Mouse (Mus musculus): ENCODE data around the gene Trip10. TPM values are rescaled to one million over a fixed set of nuclear protein-coding genes. Genes with fewer than 3 reads are reported as not detected.
"Not testable (repeated sequence)": the region's sequence is repeated elsewhere in the genome, so short reads cannot be mapped to it uniquely, and the experiment has no call there.

Gene Trip10
- polyA plus RNA-seq, 1 experiment, result 4.5 TPM

- TF ChIP-seq CTCF (IDR thresholded peaks at IDR 0.05; ENCODE audit: control insufficient read depth, insufficient read depth, insufficient replicate concordance, low read depth, low read length), result no peak
- TF ChIP-seq POLR2A (IDR thresholded peaks at IDR 0.05; ENCODE audit: control insufficient read depth, low read depth, low read length), result no peak
- peak overlapping the region; percentile 76 for H3K4me3 ChIP-seq (ENCODE audit: control insufficient read depth, low read depth, low read length)
- H3K27me3 ChIP-seq (ENCODE audit: control insufficient read depth, insufficient read depth, low read length), result no peaks in the 10 kb centered on the region
- peaks cover 21% of the 10 kb centered on the region for H3K4me1 ChIP-seq (ENCODE audit: control insufficient read depth, insufficient read depth, low read length)
- H3K36me3 ChIP-seq (ENCODE audit: control insufficient read depth, insufficient read depth, low read length), result no peaks in the 10 kb centered on the region
- peak overlapping the region; percentile 49 for H3K27ac ChIP-seq (ENCODE audit: control insufficient read depth, insufficient read depth, low read depth, low read length)
Observed at GRCm38 (mm10) chr17:57275997-57276351, 26.7 kb downstream of the Trip10 start.

- Histone ChIP-seq H3K27me3 (ENCODE audit: control insufficient read depth, insufficient read depth, low read length) (no peaks in the 10 kb centered on the region), H3K4me1 (ENCODE audit: control insufficient read depth, insufficient read depth, low read length) (peaks cover 21% of the 10 kb centered on the region), H3K27ac (ENCODE audit: control insufficient read depth, insufficient read depth, low read depth, low read length) (peak overlapping the region; percentile 37), H3K36me3 (ENCODE audit: control insufficient read depth, insufficient read depth, low read length) (no peaks in the 10 kb centered on the region), H3K4me3 (ENCODE audit: control insufficient read depth, low read depth, low read length) (peak overlapping the region; percentile 77)
- TF ChIP-seq POLR2A (IDR thresholded peaks at IDR 0.05; ENCODE audit: control insufficient read depth, low read depth, low read length) (no peak), CTCF (IDR thresholded peaks at IDR 0.05; ENCODE audit: control insufficient read depth, insufficient read depth, insufficient replicate concordance, low read depth, low read length) (peak; percentile 76)
Observed at GRCm38 (mm10) chr17:57276634-57277121, 27.4 kb downstream of the Trip10 start.

- H3K4me3 ChIP-seq (ENCODE audit: control insufficient read depth, low read depth, low read length); H3K27ac ChIP-seq (ENCODE audit: control insufficient read depth, insufficient read depth, low read depth, low read length); H3K36me3 ChIP-seq (ENCODE audit: control insufficient read depth, insufficient read depth, low read length); H3K27me3 ChIP-seq (ENCODE audit: control insufficient read depth, insufficient read depth, low read length): not testable (repeated sequence)
- H3K4me1 ChIP-seq (ENCODE audit: control insufficient read depth, insufficient read depth, low read length), result peaks cover 21% of the 10 kb centered on the region
Observed at GRCm38 (mm10) chr17:57277598-57278261, 28.5 kb downstream of the Trip10 start.

GRCm38 (mm10) chr17:57278537-57278936, 29.3 kb downstream of the Trip10 start:
- H3K36me3 ChIP-seq (ENCODE audit: control insufficient read depth, insufficient read depth, low read length), result no peaks in the 10 kb centered on the region
- no peaks in the 10 kb centered on the region for H3K27me3 ChIP-seq (ENCODE audit: control insufficient read depth, insufficient read depth, low read length)
- H3K4me3 ChIP-seq (ENCODE audit: control insufficient read depth, low read depth, low read length), result no peak overlapping the region

GRCm38 (mm10) chr17:57278943-57279590, 29.8 kb downstream of the Trip10 start, which contains the start of gene Vav1:
Gene Vav1, plus strand, starts transcription at chr17:57279100.
- no peaks in the 10 kb centered on the region for H3K27me3 ChIP-seq (ENCODE audit: control insufficient read depth, insufficient read depth, low read length)
- TF ChIP-seq POLR2A (IDR thresholded peaks at IDR 0.05; ENCODE audit: control insufficient read depth, low read depth, low read length) (no peak), CTCF (IDR thresholded peaks at IDR 0.05; ENCODE audit: control insufficient read depth, insufficient read depth, insufficient replicate concordance, low read depth, low read length) (no peak)
- peaks cover 21% of the 10 kb centered on the region for H3K4me1 ChIP-seq (ENCODE audit: control insufficient read depth, insufficient read depth, low read length)
- no peak within 1 kb of the TSS; the same call in 1 of the 2 replicates for H3K4me3 ChIP-seq (ENCODE audit: control insufficient read depth, low read depth, low read length)
- no peak within 1 kb of the TSS for H3K27ac ChIP-seq (ENCODE audit: control insufficient read depth, insufficient read depth, low read depth, low read length)
- H3K36me3 ChIP-seq (ENCODE audit: control insufficient read depth, insufficient read depth, low read length), result no peaks in the 10 kb centered on the region

More at GRCm38 (mm10) chr17:57278537-57278936, 29.3 kb downstream of the Trip10 start:
- Histone ChIP-seq H3K27ac (ENCODE audit: control insufficient read depth, insufficient read depth, low read depth, low read length) (no peak overlapping the region), H3K4me1 (ENCODE audit: control insufficient read depth, insufficient read depth, low read length) (peaks cover 21% of the 10 kb centered on the region)
- TF ChIP-seq CTCF (IDR thresholded peaks at IDR 0.05; ENCODE audit: control insufficient read depth, insufficient read depth, insufficient replicate concordance, low read depth, low read length) (no peak), POLR2A (IDR thresholded peaks at IDR 0.05; ENCODE audit: control insufficient read depth, low read depth, low read length) (no peak)

- Histone ChIP-seq H3K4me1 (ENCODE audit: control insufficient read depth, insufficient read depth, low read length) (peaks cover 21% of the 10 kb centered on the region), H3K4me3 (ENCODE audit: control insufficient read depth, low read depth, low read length) (no peak overlapping the region), H3K27ac (ENCODE audit: control insufficient read depth, insufficient read depth, low read depth, low read length) (no peak overlapping the region), H3K36me3 (ENCODE audit: control insufficient read depth, insufficient read depth, low read length) (no peaks in the 10 kb centered on the region), H3K27me3 (ENCODE audit: control insufficient read depth, insufficient read depth, low read length) (no peaks in the 10 kb centered on the region)
- TF ChIP-seq POLR2A (IDR thresholded peaks at IDR 0.05; ENCODE audit: control insufficient read depth, low read depth, low read length) (no peak), CTCF (IDR thresholded peaks at IDR 0.05; ENCODE audit: control insufficient read depth, insufficient read depth, insufficient replicate concordance, low read depth, low read length) (no peak)
Observed at GRCm38 (mm10) chr17:57279591-57280224, 30.5 kb downstream of the Trip10 start.

GRCm38 (mm10) chr17:57280411-57280810, 31.2 kb downstream of the Trip10 start:
- H3K4me3 ChIP-seq (ENCODE audit: control insufficient read depth, low read depth, low read length), result no peak overlapping the region
- H3K36me3 ChIP-seq (ENCODE audit: control insufficient read depth, insufficient read depth, low read length), result no peaks in the 10 kb centered on the region
- H3K27ac ChIP-seq (ENCODE audit: control insufficient read depth, insufficient read depth, low read depth, low read length), result no peak overlapping the region
- H3K27me3 ChIP-seq (ENCODE audit: control insufficient read depth, insufficient read depth, low read length), result no peaks in the 10 kb centered on the region
- TF ChIP-seq CTCF (IDR thresholded peaks at IDR 0.05; ENCODE audit: control insufficient read depth, insufficient read depth, insufficient replicate concordance, low read depth, low read length), result no peak
- TF ChIP-seq POLR2A (IDR thresholded peaks at IDR 0.05; ENCODE audit: control insufficient read depth, low read depth, low read length), result no peak
- H3K4me1 ChIP-seq (ENCODE audit: control insufficient read depth, insufficient read depth, low read length), result peaks cover 15% of the 10 kb centered on the region
